Mouse (Mus musculus) thymus, postnatal 25 days (tissue): ENCODE results near the gene Dqx1.

ENCODE experiments used
- DNase-seq: peaks from one replicate; pipeline ENCODE4 v3.0.0; 2022

The Dqx1 gene

DNA sequence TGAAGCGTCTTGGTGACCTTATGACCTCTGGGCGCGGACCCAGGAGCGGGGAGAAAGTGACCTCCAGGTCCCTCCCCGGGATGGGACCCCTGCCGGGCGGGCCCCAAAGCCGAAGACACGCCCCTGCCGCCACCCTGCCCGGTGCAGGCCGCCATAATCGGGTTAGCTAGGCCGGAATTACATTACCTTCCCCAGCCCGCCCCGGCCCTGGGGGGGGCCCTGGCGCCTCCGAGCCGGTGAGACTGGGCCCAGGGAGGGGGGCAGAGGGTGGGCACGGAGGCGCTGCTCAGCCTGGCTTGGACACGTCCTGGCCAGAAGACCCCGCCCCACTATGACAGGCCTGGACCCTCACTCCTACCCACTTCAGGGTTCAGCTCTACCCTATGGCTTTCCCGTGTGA lies 13.6 kb downstream of the Dqx1 start:
- DNase-seq, result no peak

DNA sequence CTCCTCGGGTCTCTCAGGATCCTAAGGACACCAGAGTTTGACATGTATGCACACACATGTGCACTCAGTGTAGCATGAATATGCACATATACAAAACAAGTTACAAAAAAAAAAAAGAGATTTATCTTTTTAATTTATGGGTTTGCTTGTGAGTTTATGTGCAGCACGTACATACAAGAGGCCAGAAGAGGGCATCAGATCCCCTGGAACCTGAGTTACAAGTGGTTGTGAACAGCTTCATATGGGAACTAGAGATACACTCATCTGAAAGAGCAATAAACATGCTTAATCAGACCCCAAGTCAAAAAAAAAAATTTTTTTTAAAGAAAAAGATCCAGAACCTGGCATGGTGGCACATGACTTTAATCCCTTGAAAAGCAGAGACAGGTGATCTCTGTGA lies 17.3 kb downstream of the Dqx1 start:
- peak; percentile 52 for DNase-seq

DNA sequence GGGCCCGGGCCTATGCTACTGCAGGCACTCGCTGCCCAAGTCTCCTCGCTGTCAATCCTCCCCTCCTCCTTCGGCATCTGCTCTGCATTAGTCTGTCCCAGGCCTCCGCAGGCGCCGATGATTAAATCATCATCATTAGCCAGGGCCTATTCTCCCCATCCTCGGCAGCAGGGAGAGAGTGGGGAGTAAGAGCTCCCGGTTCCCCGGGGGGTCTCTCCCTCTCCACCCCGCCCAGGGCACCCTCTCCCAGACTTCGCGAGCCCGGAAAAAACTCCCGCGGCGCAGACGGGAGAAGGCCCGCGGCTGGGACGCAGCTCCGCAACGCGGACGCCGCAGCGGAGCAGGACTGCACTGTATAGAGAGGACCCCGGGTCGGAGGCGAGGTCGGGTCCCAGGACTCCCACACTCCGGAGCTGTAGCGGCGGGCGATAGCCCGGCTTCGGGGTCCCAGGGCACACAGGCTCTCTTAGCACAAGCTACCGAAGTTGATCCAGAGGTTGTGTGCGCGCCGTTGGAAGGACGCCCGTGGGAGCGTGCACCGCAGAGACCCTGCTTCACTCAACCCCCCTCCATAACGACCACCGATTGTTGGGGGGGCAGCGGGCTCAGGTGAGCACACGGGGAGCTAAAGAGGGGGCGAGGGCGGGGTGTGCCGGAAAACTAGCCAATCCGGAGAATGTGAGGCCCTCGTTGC lies 20.1 kb downstream of the Dqx1 start, which contains the start of gene Pcgf1:
TSS of gene Pcgf1 (plus strand) at position 240 of the 694 bp plus-strand sequence.
- no peak for DNase-seq

DNA sequence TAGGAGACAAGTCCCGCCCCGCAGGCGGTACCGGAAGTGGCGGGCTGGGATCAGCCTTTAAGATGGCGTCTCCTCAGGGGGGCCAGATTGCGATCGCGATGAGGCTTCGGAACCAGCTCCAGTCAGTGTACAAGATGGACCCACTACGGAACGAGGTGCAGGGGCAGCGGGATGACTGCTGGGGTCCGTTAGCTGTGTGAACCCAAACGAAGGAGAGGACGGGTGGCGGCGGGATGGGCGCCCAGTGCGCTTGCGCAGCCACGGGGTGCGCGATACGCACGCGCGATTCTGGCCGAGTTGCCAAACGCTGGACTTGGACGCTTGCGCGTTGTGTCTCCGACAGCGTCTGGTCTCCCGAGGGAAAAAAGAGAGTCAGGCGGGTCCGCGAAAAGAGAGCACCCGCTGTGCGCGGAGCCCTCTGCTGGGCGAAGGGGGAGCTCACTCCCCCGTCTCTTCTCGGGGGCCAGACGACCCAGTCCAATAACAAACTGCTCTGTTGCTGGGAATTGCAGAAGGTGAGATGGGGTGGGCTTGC lies 20.7 kb downstream of the Dqx1 start:
- peak; percentile 100 for DNase-seq

DNA sequence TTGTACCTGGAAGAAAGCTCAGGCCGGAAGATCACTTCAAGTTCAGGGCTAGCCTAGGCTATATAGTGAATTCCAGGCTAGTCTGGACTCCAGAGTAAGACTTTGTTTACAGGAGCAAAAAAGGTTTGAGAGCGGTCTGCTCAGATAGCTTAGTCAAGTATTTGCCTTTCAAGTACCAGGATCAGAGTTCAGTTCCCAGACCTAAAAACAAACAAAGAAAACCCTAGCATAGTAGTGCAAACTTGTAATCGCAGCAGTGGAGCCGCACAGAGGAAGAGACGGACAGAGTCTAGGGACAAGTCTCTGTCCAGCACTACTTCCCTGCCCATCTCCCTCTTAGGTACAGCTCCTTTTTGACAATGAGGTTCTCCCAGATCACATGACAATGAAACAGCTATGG lies 22.6 kb downstream of the Dqx1 start:
- no peak for DNase-seq

DNA sequence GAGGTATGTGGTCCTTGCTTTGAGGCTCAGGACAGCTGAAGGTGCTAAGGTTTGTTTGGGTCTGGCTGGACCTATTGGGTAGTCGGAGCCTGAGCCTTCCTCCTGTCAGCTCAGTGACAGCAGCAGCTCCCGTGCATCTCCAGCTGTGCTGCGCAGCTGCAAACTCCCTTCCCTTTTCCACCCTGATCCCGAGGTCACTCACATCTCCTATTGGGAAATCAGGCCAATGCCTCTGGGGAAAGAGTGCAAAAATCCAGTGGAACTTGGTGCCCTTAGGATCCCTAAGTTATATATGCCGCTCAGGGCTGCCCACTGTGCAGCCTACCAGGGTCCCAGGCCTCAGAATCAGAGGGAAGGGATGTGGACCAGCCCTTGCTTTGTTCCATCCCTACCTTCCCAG lies 25.9 kb downstream of the Dqx1 start:
- no peak for DNase-seq

DNA sequence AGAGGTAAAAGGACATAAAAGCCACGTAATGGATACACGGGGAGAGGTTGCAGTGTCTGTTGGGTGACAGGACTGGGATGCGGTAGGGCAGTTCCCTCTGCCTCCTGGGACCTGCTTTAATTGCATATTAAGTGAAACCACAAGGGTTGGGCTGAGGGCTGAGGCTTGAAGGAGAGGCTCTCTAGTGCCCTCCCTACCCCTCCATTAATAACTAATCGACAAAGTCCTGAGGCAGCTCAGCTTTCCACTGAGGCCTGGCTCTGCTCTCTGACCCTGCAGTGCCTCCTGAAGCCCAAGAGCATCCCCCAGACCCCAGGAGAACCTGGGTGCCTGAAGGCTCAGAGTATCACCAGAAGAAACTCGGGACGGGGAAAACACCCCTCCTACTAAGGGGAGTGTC lies 26.8 kb downstream of the Dqx1 start:
- no peak for DNase-seq

DNA sequence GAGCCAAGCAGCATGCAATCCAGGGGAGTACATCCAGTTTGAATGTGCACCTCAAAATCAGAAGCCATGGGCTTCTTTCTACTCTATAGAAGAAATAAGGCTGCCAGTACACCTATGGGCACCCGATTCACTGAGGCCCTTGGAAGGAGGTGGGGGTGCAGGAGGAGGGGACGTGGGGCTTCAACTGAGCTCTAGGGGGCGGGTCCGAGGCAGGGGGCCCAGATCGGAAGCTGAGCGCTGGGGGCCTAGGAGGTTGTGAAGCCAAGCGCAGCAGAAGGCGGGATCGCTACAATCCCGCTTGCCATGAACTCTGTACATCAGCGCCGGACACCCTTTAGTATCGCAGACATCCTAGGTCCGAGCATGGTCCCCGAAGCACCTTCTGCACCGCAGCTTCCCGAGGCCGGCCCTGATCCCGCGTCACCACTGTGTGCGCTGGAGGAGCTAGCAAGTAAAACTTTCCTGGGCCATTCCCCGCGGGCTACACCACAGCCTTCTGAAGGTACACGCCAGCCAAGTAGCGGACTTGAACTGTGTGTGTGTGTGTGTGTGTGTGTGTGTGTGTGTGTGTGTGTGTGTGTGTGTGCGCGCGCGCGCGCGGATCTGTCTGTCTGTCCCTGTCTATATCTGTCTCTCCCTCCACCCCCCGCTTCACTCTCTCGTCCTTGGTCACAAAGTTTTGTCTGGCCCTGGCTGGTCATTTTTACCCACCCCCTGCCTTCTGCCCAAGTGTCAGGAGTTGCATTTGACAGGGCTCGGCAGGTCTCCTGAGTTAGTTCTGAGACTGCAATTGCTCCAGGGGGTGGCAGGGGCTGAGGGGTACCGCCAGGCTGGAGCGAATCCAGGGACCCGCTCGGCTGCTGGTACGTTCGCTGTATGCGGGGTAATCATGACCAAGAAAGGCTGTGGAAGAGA lies 28.7 kb downstream of the Dqx1 start, which contains the start of gene Lbx2:
TSS of gene Lbx2 (plus strand) at position 247 of the 915 bp plus-strand sequence.
- peak; percentile 22 for DNase-seq

DNA sequence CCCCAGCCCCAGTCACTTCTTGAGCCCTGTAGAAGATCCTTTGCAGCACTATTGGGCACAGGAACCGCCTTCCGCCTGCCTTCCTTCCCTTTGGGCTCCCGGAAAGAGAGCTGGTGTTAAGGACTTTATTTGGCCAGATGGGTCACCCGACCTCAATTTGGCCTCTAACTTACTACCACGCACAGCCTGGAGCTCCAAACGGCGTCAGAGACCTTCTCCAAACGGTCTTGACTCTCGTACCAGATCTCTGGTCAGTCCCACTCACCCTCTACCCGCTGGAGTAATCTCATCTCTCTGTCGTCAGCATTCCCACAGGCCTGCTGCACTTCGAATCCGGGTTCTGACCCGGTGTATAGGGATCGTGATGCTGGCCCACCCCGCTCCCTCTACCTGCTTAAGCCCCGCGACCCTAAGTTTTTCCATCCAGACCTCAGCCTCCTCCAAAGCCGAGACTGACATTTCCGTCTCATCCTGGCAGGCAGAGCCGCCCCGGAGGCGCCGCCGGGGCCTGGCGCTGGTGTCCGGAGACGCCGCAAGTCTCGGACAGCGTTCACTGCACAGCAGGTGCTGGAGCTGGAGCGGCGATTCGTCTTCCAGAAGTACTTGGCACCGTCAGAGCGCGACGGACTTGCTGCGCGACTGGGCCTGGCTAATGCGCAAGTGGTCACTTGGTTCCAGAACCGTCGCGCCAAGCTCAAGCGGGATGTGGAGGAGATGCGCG lies 29.7 kb downstream of the Dqx1 start:
- no peak for DNase-seq

DNA sequence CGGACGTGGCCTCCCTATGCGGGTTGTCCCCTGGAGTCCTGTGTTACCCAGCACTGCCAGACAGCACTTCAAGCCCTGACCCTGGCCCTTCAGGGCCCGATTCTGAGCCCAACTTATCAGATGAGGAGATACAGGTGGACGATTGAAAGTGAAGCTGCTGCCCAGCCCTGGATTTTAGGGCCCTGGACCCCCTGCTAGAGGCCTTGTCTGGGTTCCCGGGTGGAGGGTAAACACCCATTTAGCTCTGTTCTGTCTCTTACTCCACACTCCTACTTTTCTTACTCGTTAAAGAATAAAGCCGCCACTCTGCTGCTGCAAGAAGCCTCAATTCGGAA lies 30.2 kb downstream of the Dqx1 start:
- DNase-seq, result no peak

DNA sequence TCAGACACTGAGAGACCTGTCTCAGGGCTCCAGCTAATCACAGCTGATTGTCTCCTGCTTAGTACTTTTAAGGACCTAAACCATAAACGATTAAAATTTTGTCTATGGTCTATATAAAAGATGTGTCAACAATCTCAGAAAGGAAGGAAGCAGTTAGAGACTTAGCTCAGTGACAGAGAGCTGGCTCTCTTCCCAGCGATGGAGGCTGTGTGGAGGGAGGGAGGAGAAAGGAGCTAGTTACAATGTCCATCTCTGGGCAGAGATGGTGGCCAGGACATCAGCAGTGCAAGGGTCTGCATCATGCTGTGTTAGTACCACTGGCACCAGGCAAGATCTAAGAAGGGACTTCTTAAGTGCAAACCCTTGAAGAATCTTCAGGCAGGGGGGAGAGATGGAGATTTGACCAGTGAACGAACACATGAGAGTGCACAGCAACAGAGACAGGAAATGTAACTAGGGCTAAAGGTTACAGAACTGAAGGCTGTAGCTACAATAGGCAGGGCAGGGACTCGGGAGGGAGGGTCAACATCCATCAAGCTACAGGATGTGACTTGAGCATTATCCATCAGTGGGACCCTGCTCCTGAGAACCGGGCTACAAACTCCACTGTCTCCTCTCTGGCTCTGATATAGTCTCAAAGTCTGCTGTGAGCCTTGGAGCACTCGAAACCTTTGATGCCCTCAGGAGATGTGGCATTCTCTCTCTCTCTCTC lies 34.9 kb downstream of the Dqx1 start:
- no peak for DNase-seq

DNA sequence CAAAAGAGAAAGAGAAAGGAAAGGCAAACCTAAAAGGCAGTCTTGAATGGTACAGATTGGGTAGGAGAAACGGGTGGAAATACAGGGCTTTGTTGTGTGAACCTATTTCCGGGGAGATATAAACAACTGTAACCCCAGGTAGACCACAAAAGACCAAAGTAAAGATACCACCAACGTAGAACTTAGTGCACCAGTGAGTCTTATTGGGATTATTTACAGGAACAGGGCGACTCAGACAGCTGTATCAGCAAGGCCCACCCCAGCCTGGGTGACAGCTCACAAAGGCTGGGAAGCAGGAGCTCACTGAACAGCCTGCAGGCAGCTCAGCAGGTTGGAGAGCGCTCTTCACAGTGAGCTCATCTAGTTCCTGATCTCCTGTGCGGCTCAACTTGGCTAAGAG lies 38.3 kb downstream of the Dqx1 start:
- DNase-seq, result peak; percentile 54

DNA sequence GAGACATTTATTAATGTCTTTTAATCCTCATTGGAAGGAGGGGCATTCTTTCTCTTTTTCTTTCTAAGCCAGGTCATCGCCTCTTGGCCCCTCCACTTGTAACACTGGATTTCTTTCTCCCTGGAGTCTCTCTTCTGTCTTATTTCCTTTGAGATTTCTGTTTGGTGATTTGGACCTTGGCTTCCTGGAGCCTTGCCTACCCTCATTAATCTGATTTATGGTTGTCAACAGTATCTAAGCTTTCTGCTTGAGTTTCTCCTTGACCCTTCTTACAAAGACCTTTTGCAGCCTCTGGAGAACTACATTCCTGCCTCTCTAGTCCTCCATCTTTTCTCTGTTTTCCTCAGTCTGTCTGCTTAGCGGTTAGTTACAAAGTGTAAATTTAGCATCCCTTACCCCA lies 40.8 kb downstream of the Dqx1 start:
- no peak for DNase-seq

DNA sequence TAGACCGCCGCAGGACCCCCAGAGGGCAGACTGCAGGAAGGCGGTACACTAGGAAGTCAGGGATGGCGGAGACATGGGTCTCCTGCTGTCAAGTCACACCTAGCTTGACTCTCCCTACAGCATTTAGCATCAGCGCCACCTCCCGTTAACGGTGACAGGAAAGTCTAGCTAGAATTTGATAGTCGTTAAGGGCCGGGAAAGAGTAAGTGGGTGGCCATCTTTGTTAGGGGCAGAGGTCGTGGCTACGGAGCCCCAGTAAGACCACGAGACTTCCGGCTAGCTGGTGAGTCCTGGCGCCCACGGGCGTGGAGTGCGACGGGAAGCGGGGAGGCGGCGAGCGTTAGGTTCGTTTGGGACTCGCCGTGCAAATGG lies 43.7 kb downstream of the Dqx1 start, which contains the start of the genes Ccdc142 and Gm42688:
TSS of gene Ccdc142 (plus strand) at position 286 of the 372 bp plus-strand sequence.
TSS of gene Gm42688 (plus strand) at position 302 of the 372 bp plus-strand sequence.
- peak; percentile 93 for DNase-seq

DNA sequence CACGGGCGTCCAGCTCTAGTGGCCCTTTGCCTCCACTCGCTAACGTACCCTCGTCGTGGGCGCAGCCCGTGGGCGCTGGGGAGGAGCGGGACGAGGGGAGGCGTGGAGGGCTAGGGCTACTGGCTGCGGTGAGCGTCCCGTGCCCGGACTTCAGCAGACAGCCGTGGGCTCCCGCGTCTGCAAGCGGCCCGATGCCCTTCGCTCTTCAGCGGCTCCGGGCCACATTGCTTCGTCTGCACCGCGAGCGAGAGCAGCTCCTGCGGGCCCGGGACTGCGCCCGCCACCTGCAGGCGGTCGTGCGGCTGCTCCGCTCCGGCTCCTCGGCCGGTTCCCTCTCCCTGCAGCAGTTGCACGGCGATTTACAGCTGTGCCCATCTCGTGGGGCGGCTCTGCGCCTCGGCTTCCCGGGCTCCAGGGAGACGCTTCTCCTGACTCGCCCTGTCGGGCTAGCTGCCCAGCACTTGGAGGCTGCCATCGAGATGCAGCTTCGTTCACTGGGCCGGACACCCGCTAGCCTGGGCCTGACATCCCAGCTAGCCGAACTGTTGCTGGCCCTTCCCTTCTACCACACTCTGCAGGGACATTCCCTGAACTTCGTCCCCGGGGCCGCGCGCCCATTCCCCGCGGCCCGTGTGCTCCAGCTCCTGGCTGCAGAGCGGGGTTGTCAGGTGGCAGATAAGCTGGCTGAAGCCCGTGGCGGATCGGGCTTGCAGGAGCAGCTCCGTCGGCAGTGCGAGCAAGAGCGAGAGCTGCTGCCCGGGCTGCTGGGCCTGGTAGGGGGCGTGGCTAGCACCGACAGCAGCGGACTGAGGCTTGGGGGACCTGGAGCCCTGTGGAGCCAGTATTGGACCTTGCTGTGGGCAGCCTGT lies 44.3 kb downstream of the Dqx1 start:
- peak; percentile 81 for DNase-seq

DNA sequence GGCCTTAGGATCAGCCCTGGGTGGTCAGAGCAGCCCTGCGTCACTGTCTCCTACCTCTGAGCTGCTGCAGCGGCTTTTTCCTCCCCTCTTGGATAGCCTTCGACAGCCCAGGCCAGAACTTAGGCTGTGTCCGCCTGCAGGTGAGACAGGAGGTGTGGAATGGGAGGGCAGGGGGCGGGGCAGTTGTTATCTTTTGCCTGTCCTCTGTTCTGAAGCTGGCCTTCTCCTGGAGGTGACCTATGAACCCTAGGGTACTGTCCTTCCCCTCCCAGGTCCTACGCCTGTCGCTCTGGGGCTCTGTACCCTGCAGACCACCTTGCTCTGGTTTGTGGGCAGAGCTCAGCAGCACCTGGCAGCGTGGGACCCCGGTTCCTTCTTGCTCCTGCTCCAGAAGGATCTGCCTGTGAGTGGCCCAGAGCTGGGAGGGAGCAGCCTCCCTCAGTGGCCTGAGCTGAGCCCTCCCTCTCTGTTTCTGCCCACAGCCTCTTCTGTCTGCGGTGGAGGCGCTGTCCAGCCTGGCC lies 45.5 kb downstream of the Dqx1 start:
- no peak for DNase-seq

DNA sequence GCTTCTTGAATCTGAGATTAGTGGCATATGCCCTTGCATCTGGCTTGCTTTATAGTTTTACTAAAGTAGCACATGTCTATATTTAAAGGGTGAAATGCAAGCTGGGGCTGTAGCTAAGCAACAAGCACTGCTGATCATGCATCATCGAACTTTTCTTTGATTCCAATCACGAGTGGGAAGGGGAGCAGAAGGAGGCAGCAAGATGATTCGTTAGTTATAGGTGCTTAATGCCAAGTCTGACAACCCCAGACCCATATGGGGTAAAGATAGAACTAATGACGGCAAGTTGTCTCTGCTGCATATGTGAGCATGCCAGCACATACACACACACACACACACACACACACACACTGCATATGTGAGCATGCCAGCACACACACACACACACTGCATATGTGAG lies 46.5 kb downstream of the Dqx1 start:
- DNase-seq, result no peak

DNA sequence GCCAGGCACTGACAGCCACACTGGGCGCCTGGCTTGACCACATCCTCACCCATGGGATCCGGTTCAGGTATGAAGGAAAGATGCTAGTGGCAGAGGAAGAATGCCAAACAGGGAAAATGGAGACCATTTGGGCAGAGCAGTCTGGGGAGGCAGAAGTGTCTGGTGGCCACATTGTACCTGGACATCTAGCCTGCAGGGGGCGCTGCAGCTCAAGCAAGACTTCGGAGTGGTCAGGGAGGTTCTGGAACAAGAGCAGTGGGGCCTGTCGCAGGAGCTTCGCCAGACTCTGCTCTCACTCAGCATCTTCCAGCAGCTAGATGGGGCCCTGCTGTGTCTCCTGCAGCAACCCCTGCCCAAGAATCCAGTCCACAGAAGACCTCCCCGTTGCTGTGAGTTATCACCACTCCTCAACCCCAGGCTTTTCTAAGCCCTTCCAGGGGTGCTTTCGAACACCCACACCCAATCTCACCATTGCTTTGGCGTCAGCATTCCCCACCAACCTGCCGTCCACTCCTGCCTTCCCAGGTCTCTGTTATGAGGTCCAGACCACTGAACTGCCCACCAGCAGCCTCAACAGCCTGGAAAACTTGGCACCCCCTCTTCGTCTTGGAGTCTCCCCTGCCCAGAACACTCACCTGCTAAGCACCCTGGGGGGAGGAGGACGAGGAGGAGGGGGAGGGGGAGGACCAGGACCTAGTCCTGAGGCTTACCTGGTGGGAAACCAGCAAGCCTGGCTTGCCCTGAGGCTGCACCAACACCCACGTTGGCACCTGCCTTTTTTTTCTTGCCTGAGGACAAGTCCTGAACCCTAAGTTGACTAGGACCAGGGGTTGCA lies 50.1 kb downstream of the Dqx1 start:
- peak; percentile 85 for DNase-seq

DNA sequence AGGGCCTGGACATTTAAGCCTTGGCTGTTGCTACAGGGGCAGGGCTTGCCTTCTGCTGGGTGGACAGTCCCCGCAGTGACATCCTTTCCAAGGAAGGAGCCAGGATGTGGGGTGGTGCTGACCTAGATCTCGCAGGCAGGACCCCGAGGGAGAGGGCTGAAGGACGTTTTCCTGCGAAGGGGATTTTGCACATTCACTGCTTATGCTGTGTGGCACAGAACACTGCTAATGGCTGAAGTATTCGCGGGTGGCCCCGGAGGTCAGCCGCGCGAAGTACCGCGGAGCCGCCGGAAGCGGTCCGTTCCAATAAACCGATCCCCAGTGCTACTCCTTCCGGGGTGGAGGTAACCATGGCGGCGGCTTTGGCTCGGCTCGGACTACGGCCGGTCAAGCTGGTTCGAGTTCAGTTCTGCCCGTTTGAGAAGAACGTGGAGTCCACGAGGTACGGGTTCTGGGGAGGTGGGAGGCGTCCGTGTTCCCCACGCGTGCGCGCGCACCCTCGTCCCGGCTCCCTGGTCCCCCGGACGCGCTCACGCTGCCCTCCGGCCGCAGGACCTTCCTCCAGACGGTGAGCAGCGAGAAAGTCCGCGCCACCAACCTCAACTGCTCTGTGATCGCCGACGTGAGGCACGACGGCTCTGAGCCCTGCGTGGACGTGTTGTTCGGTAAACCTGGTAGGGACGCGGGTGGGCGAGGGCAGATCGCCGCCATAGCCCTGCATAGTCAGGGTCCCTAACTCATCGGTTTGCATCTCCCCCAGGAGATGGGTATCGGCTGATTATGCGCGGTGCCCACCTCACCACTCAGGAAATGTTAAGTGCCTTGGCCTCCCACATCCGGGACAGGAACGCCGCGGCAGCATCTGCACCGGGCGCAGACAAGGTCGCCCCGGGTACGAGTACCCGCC lies 51.4 kb downstream of the Dqx1 start, which contains the start of gene Mrpl53:
TSS of gene Mrpl53 (plus strand) at position 279 of the 907 bp plus-strand sequence.
- peak; percentile 72 for DNase-seq
